Mouse (Mus musculus): ENCODE data around the gene Map3k4.

Gene Map3k4

DNA sequence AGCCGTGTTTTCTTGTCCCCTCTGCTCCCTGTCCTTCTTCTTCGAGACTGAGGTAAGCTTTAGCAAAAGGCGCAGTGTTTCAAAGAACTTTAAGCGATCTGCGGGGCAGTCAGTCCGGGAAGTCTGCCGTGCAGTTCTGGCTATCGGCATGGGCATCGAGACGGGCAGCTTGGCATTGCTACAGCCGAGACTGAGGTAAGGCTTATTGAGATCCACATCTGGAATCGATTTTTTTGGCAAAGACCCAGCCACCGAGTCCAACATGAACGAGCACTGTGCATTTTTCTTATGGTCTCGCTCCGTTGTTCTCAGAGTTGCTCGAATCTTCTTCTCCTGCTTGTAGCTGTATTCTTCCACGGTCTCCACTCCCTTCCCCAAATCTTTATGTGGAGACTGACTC lies 46.8 kb downstream of the Map3k4 start:
- DNase-seq (ENCODE audit: low read depth, low spot score): no peak

DNA sequence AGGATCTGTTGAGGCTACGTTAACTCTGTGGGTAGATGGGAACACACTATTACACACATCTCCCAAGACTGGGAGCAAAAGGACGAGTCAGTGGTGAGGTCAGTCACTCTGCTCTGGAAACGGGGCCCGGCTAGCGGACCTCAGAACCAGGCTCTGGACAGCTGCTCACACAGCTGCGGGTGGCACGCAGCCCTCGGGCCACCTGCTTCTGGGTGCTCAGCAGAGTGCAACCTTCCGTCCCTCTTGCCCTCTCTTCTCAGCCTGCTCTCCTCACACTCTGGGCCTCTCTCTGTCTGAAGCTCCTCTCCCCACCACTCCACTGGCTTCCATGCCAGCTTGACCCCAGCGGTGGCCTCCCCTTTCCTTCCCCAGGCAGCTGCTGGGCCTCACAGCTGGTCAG lies 50.1 kb downstream of the Map3k4 start:
- no peak for DNase-seq (ENCODE audit: low read depth, low spot score)

DNA sequence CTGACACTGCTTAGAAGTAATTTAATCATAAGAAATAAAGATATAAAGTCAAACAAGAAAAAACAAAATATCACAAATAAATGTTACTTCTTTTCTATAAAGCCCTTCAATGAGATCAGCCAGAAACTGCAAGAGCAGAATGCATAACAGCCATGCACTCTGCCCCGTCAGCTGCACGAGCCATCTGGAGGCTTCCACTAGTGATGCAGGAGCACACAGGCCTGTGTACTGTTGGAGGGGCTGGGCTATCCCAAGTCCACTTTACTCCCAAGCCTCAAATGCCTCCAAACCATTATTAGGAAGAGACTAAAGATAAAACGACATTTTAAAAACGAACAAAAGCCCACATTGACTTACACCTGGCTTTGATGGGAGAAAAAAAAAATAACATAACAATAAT lies 50.5 kb downstream of the Map3k4 start:
- no peak for DNase-seq (ENCODE audit: low read depth, low spot score)

DNA sequence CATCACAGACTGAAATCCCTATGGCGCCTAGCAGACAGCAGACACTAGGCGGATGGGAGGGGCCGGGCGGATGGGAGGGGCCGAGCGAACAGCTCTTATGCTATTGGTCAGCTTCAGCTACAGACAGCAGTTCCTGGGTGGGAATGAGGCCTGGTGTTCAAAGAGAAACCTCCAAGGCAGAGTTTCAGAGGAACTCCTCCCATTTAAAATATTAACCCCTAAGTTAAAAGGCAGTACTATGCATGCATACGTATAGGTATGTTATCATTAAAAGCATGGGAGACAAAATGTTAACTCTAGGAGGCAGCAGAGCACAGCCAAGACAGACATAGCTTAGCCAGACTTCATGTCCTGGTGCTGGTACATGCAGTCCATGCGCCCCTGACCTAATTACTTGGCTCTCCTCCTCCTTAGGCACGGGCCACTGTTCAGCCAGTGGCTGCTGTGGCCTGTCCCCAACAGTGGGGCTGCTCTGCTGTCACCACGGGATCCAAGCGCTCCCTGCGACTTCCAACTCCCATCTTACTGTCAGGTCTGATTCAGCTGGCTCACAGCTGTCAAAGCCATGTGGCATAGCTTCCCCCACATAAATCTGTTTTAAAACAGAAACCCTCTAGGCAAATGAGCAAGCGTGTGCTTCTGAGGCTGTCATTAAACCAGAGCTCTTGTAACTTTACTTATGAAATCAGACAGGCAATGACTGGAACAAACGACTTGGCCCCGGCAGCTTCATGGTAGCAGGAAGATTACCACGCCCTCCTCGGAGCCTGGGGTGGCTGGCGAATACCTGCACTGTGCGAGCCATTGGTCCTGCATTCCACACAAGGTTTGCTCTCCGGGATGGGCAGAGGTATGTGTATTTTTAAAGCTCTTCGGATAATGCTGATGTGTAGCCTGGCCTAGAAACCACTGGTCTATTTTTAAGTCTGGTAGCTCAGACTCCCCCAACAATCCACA lies 52.3 kb downstream of the Map3k4 start:
- DNase-seq (ENCODE audit: low read depth, low spot score): peak; percentile 55

DNA sequence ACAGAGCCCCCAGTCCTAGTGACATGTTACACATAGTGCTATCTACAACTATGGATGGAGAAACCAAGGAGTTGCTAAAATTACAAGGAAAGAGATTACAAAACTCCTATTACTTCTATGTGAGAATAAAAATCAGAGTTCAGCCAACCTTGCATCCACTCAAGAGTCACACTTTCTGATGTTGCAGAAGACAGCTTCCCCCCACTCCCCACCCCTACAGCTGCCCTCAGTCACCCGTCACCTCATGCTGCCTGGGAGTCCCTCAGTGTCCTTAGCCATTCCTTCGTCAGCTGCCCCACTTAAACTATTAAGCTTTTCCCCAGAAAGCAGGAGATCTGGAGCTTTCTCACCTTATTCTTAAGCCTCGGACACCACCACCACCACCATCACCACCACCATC lies 54.3 kb downstream of the Map3k4 start:
- no peak for DNase-seq (ENCODE audit: low read depth, low spot score)

DNA sequence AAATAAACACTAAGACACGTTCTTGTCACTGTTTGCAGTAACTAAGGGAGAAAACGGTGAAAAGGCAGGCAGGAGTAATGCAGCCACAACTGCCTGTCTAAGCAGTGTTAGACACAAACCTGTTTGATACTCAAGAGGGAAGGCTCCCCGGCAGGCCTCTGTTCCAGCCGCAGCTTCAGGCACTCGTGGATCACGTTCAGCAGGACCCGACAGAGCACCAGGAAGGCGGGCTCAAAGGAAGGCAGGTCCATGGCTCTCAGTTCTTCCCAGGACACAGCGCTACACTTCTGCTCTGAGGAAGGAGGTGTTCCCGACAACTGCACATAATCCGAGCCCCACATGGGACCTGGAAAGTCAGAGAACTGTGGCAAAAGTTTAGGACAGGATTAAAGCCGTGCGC lies 54.8 kb downstream of the Map3k4 start:
- DNase-seq (ENCODE audit: low read depth, low spot score): no peak

DNA sequence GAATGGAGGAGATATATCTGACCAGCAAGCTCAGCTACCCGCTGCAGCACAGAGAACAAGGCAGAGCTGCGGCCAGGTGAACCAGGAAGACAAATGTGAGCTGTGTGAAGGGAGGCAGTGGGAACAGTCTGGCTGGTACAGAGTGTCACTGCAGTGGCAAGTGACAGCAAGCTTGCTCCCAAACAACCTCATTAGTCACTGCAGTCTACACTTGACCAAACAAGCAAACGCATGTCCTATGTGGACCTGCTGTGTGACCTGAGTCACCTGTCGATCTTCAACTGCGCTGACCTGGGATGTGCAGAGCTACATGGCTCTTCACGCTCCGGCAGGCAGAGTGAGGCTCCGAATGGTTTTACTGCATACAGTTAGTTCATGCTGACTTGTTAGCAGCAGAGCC lies 55.7 kb downstream of the Map3k4 start:
- no peak for DNase-seq (ENCODE audit: low read depth, low spot score)

DNA sequence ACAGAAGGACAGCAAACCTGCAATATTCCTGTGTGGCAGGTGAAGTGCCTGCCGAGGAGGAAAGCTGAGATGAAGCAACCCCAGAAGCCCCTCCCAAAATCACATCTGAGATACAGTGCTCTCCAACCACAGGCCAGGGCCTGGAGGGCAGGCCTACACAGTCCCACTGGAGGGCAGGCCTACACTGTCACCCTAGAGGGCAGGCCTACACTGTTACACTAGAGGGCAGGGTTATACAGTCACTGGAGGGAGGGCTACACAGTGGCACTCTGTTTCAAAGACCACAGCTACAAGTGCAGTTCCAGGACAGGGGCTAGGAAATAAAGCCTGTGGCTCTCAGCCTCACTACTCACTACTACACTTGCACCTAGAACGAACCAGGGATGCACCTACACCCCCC lies 56.7 kb downstream of the Map3k4 start:
- DNase-seq (ENCODE audit: low read depth, low spot score): no peak

DNA sequence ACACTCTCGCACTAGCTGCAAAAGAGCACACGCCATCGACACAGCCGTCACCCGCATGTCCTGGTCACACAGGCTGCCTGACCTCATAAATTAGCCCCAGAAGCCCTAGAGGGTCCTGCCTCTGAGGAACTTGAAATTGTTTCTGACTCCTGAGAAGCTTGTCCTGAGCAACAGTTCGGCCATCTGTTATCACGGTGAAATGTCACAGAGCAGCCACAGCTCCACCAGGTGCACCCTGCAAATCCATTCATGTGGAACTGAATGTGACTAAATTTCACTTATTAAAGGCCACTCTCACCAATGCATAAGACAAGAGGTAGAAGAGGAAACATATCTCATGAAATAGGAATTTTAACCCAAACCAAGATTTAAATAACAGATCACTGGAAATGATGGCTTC lies 57.2 kb downstream of the Map3k4 start:
- no peak for DNase-seq (ENCODE audit: low read depth, low spot score)

DNA sequence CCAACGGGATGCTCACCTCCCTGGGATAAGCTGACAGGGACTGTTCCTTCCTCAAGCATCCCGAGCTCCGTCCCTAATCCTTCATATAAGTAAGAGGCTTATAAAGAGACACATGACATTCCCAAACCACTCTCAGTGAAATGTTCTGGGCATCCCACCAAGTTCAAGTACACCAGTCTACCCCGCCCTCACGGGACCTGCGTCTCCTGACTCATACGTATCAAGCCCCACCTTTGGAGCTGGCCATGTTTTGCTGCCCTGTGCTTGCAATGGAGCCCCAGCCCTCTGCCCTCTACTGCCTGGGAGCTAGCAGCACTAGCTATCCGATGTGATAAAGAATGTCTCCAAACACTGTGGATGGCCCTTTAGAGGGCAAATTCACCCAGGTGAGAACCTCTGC lies 58.6 kb downstream of the Map3k4 start:
- no peak for DNase-seq (ENCODE audit: low read depth, low spot score)

DNA sequence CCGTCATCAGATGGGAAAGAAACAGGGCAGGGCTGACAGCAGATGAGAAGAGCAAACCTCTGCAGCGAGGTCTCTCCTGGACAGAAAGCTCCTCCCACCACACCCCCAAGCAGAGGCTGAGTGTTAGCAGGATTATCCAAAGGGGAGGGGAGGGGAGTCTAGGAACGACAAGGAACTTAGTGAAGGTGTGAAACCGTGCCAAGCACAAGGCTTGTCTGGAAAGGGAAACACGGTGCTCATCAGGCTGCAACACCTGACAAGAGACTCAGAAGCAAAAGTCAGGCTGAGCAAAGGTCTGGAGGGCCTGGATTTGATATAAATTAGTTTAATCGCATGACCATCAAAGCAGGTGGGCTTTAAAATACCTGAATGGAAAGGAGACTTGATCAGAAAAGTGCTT lies 60.1 kb downstream of the Map3k4 start:
- DNase-seq (ENCODE audit: low read depth, low spot score): no peak

DNA sequence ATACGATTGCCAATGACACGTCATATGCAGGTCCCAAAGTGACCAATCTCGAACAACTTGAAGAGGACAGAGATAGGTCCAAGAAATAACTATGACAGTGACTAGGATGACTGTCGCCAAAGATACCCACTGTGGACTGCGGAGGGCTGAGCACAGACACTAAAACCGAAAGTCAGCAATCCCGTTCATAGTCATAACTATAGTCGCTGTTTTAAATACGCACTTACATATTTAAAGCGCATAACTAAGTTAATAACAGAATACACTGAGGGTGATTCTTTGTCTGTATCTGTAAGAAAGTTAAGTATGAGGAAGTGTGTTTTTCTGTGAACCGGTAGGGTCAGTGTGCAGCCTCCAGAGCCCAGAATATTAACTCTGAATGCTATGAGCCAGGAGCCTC lies 62.5 kb downstream of the Map3k4 start:
- no peak for DNase-seq (ENCODE audit: low read depth, low spot score)

DNA sequence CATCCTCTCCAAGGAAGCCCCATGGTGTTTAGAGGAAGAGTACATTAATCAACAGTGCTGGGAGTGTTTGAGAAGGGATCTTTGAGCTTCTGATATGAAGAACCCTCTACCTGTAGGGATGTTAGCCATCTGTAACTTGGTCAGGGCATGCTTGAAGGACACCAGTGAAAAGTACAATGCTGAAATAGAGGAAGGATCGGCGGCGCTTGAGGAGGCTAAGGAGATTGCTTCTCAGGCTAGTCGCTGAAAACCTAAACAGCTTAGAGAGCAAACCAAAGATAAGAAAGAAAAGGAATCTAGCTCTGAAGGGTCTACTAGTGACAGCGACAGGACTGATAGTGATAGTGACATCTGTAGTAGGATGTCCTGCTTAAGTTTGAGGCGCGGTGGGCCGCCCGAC lies 68.0 kb downstream of the Map3k4 start:
- no peak for DNase-seq (ENCODE audit: low read depth, low spot score)

DNA sequence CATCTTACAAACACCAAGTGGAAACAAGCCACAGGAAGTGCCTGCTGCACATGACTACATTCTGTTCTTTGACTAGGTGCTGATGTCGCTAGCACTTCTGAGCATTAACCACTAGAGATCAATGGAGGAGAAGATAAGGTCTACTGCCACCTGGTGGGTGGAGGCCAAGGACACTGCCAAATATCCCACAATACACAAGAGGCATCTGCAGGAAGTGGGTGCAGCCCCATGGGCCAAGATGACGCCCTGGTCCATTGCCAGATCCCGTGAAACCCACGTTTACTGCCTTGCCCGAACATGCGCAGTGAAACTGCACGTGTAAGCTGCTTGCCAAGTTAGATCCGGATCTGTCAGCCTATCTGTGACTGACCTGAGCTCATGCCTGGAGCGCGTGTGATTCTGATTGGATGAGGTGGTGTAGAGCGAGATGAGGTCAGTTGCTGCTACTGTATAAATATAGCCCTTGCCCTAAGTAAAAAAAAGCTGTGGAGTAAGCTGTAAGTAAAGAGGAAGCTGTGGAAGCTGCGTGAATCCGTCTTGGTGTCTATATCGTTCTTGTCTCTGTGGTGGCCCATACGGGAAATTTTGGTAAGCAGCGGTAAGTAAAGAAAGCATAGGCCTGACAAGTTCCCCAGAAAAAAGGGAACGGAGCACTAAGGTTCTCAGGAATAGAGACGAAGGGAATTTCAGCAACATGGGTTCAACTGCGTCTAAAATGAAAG lies 68.7 kb downstream of the Map3k4 start:
- peak; percentile 36 for DNase-seq (ENCODE audit: low read depth, low spot score)

DNA sequence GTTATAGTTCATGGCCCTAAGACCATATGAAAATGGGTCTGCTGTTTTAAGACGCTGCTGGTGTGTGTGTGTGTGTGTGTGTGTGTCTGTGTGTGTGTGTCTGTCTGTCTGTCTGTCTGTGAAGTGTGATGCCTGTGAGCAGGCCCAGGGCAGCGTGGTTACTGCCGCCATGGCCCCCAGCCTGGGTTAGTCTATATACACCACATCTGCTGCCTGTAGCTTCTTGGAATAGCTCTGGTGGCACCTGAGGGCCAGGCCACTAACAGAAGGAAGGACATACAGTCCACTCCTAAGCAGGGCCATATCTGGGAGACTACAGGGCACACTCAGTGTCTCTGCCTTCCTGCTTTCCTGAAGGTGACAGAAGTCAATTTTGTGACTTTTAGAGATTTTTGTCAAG lies 77.9 kb downstream of the Map3k4 start:
- no peak for DNase-seq (ENCODE audit: low read depth, low spot score)

DNA sequence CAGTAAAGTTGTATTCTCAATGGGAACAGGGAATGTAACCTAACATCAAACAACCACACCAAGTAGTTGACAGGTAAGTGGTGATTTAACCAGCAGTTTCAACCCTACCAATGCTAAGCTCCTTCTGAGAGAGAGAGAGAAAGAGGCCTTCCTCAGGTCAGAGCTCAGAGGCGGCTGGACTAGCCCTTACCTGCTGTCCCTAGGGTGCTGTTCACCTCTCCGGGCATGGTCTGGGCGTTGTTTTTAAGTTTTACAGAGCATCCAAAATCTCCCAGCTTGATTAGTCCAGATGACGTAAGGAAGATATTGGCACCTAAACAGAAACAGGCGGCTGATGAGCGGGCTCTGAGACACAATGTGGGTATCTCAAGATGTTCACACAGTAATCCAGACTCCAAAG lies 85.9 kb downstream of the Map3k4 start:
- no peak for DNase-seq (ENCODE audit: low read depth, low spot score)

DNA sequence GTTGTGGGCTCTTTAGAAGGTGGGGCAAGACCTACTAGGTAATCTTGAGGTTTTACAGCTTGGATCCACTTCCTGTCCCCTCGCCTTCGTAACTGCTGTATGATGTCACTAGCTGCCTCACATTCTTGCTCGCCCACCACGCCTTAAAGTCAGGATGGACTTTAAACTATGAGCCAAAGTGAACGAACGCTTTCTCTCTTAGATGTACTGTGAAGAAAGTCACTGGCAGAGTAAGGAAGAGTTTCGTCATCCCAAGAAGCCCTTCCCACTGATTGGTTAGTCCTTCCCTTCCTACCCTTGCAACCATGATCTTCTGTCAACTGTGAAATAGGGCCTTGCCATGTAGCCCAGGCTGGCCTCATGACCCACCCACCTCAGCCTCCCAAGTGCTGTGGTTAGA lies 87.5 kb downstream of the Map3k4 start:
- DNase-seq (ENCODE audit: low read depth, low spot score): no peak

DNA sequence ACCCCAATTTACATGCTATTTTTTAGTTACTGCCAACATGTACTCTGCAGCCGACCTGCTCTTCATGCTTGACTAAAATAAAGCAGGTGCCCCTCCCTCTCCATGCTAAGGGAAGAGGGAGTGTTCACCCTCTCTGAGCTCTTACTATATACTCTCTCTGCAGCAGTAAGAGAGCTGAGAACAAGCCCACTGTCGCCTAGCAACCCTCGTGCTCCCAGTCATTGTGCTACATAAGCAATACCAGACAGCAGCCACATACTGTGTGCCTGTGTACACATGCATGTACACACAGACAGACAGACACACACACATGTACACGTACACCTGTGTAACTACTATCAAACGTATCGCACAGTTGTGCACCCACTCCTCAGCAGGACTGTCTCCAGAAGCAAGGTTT lies 88.4 kb downstream of the Map3k4 start:
- no peak for DNase-seq (ENCODE audit: low read depth, low spot score)

DNA sequence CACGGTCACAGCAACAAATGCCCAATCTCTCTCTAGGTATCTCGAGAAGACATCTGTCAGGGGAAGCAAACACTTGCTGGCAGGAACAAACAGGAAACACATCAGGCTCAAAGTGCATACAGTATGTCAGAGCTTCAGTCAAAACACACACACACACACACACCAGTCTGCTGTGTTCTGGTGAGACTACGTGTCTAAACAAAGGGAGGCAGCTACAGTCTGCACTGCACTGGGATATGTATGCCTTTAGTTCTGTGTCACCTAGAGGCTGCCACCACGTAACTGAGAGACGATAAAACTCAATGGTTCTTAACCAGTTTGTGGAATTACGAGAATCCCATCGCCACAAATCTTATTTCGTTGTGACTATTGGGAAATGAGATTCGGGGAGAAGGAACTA lies 88.8 kb downstream of the Map3k4 start:
- DNase-seq (ENCODE audit: low read depth, low spot score): no peak

DNA sequence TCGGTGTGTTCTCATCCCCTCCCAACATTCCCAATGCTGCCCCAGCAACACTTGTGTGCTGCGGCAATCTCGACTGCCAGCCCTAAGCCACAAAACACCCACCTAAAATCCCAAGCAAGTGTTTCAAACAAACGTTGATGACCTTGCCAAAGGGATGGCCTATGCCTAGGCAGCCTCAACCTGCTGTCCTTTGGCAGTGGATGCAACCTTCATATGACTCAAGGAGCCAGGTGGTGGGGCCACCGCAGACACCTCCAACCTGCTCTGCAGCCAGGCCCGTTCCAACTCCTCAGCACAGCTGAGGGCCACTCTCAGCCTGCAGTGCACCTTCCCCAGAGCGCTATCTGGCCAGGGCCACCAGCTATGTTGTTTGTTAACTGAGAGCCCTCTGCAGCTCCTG lies 90.1 kb downstream of the Map3k4 start:
- DNase-seq (ENCODE audit: low read depth, low spot score): no peak

DNA sequence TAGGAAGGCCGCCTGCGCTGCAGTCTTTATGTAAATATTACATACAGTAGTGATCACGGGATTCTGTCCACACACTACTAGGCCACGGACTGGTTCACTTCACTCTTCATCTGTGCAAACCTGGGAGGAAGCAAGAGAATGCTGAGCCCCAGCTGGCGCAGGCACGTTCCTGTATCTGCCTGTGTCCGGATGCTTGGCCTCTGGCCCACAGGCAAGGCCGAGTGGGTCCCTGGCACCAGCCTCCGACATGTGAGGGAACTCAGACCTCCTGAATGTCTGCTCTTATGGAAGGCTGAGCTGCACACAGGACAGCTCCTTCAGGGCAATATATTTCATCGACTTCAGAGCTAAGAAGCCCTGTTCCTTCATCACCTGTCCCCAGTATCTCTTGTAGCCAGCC lies 90.6 kb downstream of the Map3k4 start:
- DNase-seq (ENCODE audit: low read depth, low spot score): no peak

DNA sequence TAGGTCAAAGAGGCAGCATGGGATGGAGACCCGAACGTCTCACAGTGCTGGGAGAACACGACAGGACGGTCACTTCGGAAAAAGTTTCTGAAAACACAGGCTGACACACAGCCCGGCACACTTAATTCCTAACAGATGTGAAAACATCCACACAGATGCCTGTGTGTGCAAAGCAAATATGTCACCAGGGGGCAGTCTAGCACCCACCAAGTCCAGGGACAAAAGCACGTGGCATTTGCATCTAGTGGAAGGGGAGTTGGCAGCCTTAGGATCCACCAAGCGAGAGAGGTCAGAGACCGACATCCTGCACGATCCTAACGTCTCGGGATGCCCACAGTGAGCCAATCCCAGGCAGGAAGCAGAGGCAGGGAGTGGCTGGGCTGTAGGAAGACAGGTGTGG lies 92.0 kb downstream of the Map3k4 start:
- no peak for DNase-seq (ENCODE audit: low read depth, low spot score)

DNA sequence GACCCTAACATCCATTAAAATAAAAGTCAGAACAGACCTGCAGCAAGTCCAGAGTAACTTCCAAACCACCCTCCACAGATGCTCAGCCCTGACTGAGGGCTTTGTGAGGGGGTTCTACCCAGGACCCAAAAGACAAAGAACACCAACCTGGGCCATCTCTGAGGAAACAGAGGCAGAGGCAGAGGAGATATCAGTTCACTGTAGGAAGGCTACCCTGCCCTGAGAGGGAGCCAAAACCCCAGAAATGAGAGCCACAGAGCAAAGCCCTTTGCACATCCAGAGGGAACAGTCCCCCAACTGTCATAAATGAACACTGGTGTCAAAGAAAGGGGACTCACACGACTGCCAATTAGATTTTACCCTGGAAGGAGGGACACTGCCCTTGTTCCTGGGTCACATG lies 93.4 kb downstream of the Map3k4 start:
- DNase-seq (ENCODE audit: low read depth, low spot score): no peak
